Mouse (Mus musculus): Measurements from ENCODE around the gene Zfp141.

The Zfp141 gene

DNA sequence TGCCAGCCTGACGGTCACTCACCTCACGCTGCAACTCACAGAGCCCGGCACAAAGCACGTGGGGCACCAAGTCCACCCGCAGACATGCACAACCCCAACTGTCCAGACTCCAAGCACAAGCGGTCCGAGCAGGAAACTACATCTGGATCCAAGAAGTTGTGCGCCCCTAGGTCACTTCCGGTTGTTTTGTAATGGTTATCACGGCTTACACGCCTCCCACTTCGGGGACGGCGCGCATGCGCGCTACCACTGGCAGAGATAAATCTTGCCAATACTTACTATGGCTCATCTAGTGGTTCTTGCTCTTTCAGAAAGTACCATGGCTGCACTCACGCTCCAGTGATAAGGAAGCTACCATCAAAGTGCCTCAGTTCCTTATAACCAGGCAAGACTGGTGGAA lies at the start of gene Zfp141:
Gene Zfp141, minus strand, starts transcription at position 153 of the 400 bp plus-strand sequence.
- peak; percentile 62 to 64 for DNase-seq

DNA sequence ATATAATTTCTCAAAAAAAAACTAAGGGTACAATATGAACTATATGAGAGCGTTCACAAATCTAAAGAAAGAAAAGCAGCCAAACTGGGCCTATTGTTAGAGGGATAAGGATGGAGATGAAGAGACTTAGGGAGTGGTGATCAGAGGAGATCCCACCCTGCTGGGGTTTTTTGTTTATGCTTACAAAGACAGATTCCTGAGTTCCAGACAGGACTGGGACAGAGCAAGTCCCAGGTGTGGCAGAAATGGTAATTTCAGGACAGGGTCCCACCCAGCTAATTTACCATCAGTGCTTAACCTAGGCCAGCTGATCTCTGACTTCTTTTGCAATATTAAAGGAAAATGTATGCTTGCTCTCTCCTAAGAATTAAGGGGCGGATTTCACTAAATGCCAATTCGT lies 46.2 kb upstream of the Zfp141 start:
- DNase-seq: no peak

- no peak for DNase-seq
These were observed 354 bp downstream of the Zfp141 start for GRCm38 (mm10) chr7:42505186-42505585.

- no peak for DNase-seq
These were observed 7.3 kb downstream of the Zfp141 start for GRCm38 (mm10) chr7:42498248-42498647.

DNA sequence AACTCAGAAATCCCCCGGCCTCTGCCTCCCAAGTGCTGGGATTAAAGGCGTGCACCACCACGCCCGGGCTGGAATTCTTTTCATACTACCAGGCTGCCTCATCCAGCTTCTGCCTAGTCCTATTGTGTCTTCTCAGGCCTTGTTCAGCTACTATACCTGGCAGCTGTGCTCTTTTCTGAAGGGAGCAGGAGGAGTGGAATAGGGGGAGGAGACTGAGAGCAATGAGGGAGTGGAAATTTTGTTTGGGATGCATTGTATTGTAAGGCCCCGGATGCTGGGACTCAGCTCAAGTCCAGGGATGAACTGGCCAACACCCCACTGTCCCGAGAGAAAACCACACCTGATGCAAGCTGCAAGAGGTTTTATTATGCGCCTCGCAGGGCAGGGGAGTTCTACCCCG lies 8.2 kb downstream of the Zfp141 start:
- DNase-seq: no peak

DNA sequence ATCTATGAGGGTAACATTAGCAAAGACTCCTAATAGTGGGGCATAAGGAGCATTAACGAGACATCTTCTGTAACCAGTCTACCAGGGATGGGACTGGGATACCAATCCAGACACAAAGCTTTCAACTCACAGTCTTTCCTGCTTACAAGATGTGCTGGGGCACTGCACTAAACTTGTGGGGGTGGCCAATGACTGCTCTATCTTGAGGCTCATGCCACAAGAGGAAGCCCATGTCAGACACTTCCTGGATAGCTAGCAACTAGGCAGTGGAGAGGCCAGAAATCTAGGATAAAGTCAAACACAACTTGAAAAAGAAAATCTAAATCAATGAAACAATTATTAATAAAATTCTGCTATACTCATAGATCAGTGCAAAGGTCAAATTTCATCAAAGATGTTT lies 9.3 kb downstream of the Zfp141 start:
- no peak for DNase-seq

GRCm38 (mm10) chr7:42490859-42491258 lies 14.7 kb downstream of the Zfp141 start:
- no peak for DNase-seq

DNA sequence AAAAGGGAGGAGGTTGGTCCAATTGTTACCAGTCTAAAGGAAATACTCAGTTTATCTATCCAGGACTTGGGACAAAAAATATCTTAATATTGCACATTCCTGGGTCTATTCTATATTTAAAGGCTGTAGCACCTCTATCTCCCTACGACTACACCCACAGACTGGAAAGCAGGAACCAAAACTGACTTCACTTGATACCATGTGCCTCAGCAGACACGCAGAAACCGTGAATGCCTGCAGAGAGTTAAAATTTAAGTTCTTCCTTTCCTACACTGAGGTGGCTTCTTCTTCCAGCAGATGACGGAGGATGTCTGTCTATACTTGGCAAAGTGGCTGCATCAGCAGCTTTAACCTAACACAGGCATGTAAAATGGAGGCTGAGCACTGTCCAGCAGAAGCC lies 15.2 kb downstream of the Zfp141 start:
- no peak for DNase-seq

- DNase-seq: no peak
These were observed 50.9 kb downstream of the Zfp141 start for GRCm38 (mm10) chr7:42454640-42455039.

DNA sequence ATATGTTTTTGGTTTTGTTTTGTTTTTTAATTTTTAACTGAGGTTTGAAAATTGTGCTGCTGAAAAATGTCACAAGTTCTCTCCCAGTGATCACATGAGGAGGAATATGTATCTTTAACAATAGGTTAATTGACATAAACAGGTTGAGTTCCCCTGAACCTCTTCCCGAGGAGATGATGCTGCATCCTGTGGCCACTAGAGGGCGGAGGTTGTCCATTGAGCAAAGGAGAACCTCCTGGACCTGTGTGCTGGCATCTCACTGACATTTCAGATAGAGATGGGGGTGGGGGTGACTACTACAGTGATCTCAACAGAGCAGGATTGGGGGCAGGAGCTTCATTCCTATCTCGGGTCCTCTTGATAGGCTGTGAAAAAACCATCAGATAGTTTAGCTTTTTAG lies 54.9 kb downstream of the Zfp141 start:
- DNase-seq: no peak

DNA sequence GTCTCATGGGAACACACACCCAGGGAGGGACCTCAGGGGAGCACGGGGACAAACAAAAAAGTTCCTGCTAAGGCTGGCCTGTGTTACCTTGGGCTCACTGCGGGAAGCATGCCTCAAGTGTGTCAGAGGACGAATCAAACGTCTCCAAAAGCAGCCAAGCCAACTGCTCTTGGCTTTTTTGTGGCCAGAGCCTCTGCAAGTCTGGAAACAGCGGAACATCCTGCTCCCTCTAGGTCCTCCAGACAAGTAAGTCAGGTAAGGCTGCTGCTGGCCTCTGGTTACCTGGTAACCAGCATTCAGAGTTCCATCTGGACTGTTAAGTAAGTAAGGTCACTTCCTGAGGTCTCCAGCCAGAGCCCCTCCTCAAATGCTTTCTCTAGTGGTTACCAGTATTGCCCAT lies 57.7 kb downstream of the Zfp141 start, which contains the start of gene 4933421I07Rik:
Gene 4933421I07Rik, minus strand, starts transcription at position 271 of the 400 bp plus-strand sequence.
- no peak for DNase-seq

DNA sequence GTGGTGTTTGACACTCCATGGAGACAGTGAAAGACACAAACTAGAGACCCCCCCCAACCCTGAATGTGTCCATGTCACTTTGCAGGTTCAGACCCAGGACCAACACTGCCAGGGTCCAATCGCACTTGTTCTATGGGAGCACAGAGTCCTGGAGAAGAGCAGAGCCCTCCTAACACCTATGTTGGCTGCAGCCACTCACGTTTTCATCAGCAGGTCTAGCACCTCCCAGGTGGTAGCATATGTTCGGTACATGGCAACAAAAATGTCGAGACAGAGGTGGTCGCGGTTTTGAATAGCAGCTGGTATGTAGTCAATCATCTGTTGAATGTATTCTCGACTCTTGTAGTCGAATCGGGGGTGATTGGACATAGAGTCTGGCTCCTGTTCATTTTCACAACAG lies 58.2 kb downstream of the Zfp141 start:
- DNase-seq: no peak

Measured in cerebellum, postnatal 36 days (tissue).